Mouse (Mus musculus): ENCODE results near the gene Fn3k. TPM values are rescaled to one million over a fixed set of nuclear protein-coding genes. Genes with fewer than 3 reads are reported as not detected.
A peak's percentile ranks its signal among the peaks of the same experiment; 100 is the strongest.

The Fn3k gene
- polyA plus RNA-seq (2016; fragmentation: Nextera tagmentation; extraction: Ambion mirVana): 0.94 and 1.3 TPM in 2 replicates

DNA sequence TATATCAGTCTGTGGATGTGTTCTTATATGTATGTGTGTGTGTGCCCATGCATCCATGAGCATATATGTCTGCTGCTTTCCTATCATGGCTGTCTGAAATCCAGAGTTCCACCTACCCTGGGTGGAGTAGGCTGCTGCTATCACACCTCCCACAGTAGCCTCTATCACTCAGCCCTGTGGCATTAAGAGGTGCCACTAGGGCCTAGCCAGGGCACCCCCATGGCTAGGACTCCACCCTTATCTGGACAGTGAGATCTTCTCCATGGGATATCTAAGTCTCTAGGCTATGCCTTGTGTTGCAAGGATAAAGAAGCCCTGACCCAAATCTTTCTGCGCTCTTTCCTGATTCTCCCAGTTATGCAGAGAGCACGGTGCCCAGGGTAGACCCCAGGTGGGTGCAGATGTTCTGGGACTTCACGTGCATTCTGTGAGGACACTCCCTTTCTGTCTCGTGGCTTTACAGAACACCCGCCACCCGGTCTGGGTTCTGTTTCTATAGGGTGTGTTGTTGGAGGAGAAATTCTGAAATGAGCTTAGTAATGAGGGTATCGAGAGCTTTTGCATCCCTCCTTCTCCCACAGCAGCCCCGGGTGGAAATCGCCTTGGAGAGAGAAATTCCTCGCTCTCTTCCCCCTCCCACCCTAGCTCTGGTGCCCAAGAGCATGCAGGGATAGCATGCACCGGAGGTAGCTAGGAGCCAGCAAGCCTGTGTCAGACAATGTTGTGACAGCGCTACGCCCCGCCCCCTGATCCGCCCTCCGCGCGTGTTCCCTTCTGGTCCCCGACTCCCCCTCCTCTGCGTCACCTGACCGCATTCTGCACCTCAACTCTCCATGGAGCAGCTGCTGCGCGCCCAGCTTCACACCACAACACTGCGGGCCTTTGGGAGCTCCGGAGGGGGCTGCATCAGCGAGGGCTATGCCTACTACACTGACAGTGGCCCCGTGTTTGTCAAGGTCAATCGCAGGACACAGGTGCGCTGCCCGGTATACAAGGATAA lies at the start of gene Fn3k:
Gene Fn3k, plus strand, starts transcription at position 758 of the 1,000 bp plus-strand sequence.
- WGBS: 11% methylated on average over 30 of the region's 30 CpGs
- Histone ChIP-seq H3K36me3 (peaks cover 9% of the 10 kb centered on the region), H3K27me3 (ENCODE audit: low read depth, poor library complexity, severe bottlenecking) (peaks cover 8% of the 10 kb centered on the region; the same call in 1 of the 2 replicates), H3K27ac (replicated peaks) (peak within 1 kb of the TSS; percentile 14; the same call in 1 of the 2 replicates), H3K9me3 (replicated peaks) (no peaks in the 10 kb centered on the region), H3K4me1 (peaks cover 26% of the 10 kb centered on the region), H3K4me3 (peak within 1 kb of the TSS; percentile 53)
- DNase-seq (ENCODE audit: low spot score): peak; percentile 76

DNA sequence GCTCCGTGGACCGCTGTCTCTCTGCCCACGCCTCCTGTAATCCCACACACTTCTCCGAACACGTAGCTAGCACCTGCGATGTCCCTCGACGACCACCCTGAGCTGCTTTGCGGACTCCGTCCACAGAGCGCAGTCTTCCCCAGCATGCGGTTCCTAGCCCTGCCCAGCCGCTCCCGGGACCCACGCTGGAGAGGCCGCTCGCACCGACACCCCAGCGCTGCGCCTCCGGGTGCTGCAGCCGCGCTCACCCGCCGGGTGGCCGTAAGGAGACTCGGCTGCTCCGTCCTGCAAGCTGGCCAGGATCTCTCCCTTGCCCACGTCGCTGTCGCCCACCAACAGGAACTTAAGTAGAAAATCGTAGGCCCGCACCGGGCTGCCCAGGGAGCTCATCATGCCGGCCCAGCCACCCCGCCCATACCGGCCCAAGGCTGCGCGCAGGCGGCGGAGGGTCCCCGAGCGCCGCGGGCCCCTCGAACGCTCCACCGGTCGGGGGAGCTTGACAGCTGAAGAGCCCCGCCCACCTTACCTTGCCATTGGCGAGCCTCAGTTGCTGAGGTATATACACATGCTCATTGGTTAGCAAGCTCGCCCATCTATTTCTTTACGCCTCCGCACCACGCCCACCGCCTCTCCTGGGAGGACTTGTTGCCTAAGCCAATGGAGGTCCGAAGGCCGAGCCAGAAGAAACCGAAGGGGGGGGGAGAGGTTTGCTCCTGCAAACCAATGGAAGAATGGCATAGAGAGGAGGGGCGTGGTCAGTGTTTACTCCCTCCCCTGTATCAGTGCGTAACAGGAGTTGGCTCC lies 46.8 kb upstream of the Fn3k start, which contains the start of gene Rab40b:
Gene Rab40b, minus strand, starts transcription at position 502 of the 804 bp plus-strand sequence.
- H3K27me3 ChIP-seq (ENCODE audit: low read depth, poor library complexity, severe bottlenecking): peaks cover 24% of the 10 kb centered on the region
- peaks cover 21% of the 10 kb centered on the region for H3K4me1 ChIP-seq
- H3K27ac ChIP-seq (replicated peaks): peak within 1 kb of the TSS; percentile 68
- peak within 1 kb of the TSS; percentile 75 for H3K4me3 ChIP-seq
- peak; percentile 95 for DNase-seq (ENCODE audit: low spot score)
- H3K9me3 ChIP-seq (replicated peaks): no peaks in the 10 kb centered on the region
- 1% methylated on average over 61 of the region's 61 CpGs for WGBS
- no peaks in the 10 kb centered on the region for H3K36me3 ChIP-seq

DNA sequence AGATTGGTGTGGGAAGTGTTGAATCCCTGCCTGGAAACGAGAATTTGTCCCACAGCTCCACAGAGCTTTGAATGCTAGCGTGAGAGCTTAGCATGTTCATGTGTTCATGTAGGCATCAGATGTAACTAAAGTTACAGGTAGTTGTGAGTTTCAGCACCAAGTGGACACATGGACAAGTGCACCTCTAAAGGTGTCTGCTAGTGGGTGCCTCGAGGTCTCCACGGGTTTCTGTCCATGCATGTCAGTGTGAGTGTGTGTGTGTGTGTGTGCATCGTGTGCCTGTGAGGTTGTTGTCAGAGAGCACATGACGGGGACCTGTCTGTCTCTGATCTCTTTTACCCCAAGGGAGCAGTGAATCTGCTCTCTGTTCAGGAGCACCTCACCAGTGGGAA lies 46.2 kb upstream of the Fn3k start:
- H3K27ac ChIP-seq (replicated peaks): no peak overlapping the region
- H3K36me3 ChIP-seq: no peaks in the 10 kb centered on the region
- peaks cover 24% of the 10 kb centered on the region for H3K27me3 ChIP-seq (ENCODE audit: low read depth, poor library complexity, severe bottlenecking)
- H3K4me3 ChIP-seq: peak overlapping the region; percentile 75
- WGBS: 16% methylated on average over 6 of the region's 6 CpGs
- no peak for DNase-seq (ENCODE audit: low spot score)
- H3K9me3 ChIP-seq (replicated peaks): no peaks in the 10 kb centered on the region
- peaks cover 21% of the 10 kb centered on the region for H3K4me1 ChIP-seq

DNA sequence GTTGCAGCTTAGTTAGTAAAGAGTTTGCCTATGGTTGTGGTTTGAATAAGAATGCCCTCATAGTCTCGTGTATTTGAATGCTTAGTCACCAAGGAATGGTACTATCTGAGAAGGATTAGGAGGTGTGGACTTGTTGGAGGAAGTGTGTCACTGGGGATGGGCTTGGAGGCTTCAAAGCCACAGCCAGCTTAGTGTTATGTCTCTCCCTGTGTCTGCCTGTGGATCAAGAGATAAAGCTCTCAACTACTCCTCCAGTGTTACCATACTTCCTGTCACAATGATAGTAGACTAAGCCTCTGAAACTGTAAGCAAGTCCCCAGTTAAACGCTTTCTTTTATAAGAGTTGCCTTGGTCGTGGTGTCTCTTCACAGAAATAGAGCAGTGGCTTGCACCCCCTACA lies 43.9 kb upstream of the Fn3k start:
- 73% methylated on average over 3 of the region's 3 CpGs for WGBS
- DNase-seq (ENCODE audit: low spot score): no peak
- H3K27me3 ChIP-seq (ENCODE audit: low read depth, poor library complexity, severe bottlenecking): peaks cover 24% of the 10 kb centered on the region
- H3K9me3 ChIP-seq (replicated peaks): no peaks in the 10 kb centered on the region
- no peak overlapping the region for H3K27ac ChIP-seq (replicated peaks)
- no peak overlapping the region for H3K4me3 ChIP-seq
- H3K4me1 ChIP-seq: peaks cover 21% of the 10 kb centered on the region
- no peaks in the 10 kb centered on the region for H3K36me3 ChIP-seq

DNA sequence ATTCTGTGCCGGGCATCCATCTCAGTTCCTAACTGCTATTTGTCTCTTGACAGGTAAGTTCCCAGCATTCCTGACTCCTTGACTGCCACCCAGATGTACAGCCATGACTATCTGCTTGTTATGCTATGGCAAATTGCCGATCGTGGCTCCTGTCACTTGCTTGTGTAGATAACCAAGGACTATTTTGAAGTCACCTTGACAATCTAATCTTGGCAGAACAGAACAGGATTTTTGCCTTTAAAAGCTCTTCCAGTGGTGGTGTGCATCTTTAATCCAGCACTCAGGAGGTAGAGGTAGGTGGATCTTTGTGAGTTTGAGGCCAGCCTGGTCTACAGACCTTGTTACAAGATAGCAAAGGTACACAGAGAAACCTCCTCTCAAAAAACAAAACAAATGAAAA lies 42.3 kb upstream of the Fn3k start:
- 91% methylated on average over 3 of the region's 3 CpGs for WGBS
- peaks cover 8% of the 10 kb centered on the region for H3K27me3 ChIP-seq (ENCODE audit: low read depth, poor library complexity, severe bottlenecking)
- DNase-seq (ENCODE audit: low spot score): no peak
- H3K4me1 ChIP-seq: peaks cover 14% of the 10 kb centered on the region
- no peaks in the 10 kb centered on the region for H3K9me3 ChIP-seq (replicated peaks)
- H3K27ac ChIP-seq (replicated peaks): no peak overlapping the region
- no peak overlapping the region for H3K4me3 ChIP-seq
- H3K36me3 ChIP-seq: no peaks in the 10 kb centered on the region

DNA sequence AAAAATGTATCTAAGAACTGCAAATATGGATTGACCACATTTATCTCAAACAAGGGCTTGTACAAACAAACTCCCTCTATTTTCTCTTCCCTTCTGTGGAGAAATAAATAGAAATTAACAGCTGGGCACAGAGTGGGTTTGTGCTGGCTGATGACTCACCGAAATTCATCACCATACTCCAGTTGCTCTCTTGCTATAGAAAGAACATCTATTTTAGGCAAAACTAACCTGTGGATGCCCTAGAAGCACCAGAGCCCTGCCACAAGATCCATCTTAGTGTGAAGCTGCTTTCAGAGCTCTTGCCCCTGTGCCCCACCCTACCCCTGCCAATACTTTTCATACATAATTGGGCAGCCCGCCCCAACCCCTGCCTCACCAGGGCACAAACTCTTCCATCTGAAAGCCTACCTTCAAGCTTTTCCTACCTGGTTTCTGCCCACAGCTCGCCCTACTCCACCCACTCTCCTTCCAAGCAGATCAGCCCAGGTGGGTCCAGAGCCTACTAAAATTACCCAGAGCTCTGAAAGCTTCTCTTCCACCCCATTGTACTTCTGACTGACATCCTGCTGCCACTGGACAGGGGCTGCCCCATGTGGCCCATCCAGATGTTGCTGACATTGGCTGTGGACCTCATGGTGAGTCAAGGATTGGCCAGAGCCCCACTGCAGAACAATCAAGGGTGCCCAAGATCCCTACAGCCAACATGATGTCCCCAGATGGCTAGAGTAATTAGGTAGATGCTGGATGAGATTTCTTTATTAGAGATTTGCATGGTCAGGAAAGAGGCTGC lies 27.2 kb upstream of the Fn3k start:
- whole genome bisulfite sequencing: 82% methylated on average over 3 of the region's 3 CpGs
- no peaks in the 10 kb centered on the region for H3K4me1 ChIP-seq
- H3K36me3 ChIP-seq: no peaks in the 10 kb centered on the region
- H3K27me3 ChIP-seq (ENCODE audit: low read depth, poor library complexity, severe bottlenecking): no peaks in the 10 kb centered on the region
- no peak overlapping the region for H3K4me3 ChIP-seq
- DNase-seq (ENCODE audit: low spot score): no peak
- H3K9me3 ChIP-seq (replicated peaks): no peaks in the 10 kb centered on the region
- H3K27ac ChIP-seq (replicated peaks): no peak overlapping the region

DNA sequence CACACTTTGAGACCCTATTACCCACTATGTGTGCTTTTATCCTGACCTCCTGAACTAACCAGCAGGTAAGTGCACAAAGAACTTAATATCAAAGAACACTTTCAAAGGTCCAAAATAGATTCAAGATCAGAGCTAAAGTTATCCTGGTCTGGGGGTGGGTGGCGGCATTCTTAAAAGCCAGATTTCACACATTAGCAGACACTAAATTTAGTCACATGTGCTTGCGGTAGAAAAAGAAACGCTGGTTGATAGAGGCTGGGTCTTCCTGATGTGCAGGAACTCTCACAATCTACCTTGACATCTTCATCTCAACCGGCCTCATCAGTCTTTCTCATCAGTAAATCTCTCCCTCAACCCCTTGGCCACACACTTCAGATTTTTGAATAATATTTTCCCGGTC lies 20.0 kb upstream of the Fn3k start:
- Histone ChIP-seq H3K4me1 (no peaks in the 10 kb centered on the region), H3K36me3 (no peaks in the 10 kb centered on the region), H3K4me3 (no peak overlapping the region), H3K27ac (replicated peaks) (no peak overlapping the region), H3K9me3 (replicated peaks) (no peaks in the 10 kb centered on the region), H3K27me3 (ENCODE audit: low read depth, poor library complexity, severe bottlenecking) (no peaks in the 10 kb centered on the region)
- WGBS: 86% methylated on average over 5 of the region's 5 CpGs
- no peak for DNase-seq (ENCODE audit: low spot score)

DNA sequence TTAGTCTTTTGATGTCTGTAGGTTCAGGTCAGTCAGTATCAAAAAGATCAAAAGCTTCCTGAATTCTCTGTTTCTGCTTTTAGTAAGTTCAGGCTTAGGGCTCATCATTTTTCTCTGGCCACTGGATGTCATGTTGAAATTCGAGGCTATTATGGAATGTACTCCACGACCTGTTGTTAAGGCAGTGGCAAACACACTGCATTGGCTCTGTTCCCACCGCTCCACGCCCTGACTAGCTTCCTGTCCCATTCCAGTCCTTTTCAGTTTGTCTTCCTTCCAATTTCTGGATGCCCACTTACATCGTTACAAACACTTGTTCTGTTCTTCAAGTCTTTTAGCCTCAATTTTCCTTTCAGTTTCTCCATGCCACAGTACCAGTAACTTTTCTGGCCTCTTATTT lies 19.4 kb upstream of the Fn3k start:
- no peak overlapping the region for H3K4me3 ChIP-seq
- peaks cover under 1% of the 10 kb centered on the region for H3K4me1 ChIP-seq
- no peaks in the 10 kb centered on the region for H3K36me3 ChIP-seq
- H3K27me3 ChIP-seq (ENCODE audit: low read depth, poor library complexity, severe bottlenecking): no peaks in the 10 kb centered on the region
- H3K9me3 ChIP-seq (replicated peaks): no peaks in the 10 kb centered on the region
- WGBS: 87% methylated on average over 5 of the region's 5 CpGs
- DNase-seq (ENCODE audit: low spot score): no peak
- no peak overlapping the region for H3K27ac ChIP-seq (replicated peaks)

DNA sequence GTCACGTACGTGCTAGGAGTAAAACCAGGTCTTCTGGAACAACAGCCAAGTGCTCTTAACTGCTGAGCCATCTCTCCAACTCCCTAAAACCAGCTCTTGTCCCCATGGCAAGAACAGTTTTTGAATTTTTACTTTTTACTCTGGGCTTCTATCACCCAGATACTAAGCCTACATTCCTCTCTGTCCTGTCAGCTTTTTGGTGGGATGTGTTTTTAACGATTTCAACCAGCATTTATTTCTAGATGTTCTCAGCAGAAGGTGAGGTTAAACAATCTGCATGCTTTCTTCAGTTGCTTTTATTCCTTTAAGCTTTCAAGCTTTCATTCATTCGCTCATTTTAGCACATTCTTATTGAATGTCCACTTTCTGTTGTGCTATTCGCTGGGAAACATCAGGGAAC lies 16.7 kb upstream of the Fn3k start:
- WGBS: 90% methylated on average over 5 of the region's 5 CpGs
- H3K4me1 ChIP-seq: peaks cover 22% of the 10 kb centered on the region
- H3K36me3 ChIP-seq: no peaks in the 10 kb centered on the region
- no peak overlapping the region for H3K27ac ChIP-seq (replicated peaks)
- no peaks in the 10 kb centered on the region for H3K27me3 ChIP-seq (ENCODE audit: low read depth, poor library complexity, severe bottlenecking)
- no peak for DNase-seq (ENCODE audit: low spot score)
- H3K9me3 ChIP-seq (replicated peaks): no peaks in the 10 kb centered on the region
- no peak overlapping the region for H3K4me3 ChIP-seq

DNA sequence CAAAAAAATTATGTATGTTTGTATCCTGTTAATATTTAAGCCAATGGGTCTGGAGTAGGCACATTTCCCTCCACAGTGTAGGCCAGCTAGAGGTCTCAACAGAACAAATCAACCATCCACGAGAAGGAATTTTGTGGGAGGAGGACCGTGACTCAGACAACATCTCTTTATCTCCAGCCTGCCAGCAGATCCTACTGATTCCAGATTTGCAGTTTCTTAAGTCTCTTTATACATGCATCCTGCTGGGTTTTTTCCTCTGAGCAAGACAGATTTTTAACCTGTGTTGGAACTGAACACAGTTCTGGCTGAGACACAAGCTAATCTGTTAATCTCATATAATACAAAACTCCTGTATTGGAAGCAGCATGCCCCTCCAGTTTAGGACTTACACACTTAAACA lies 15.8 kb upstream of the Fn3k start:
- Histone ChIP-seq H3K27ac (replicated peaks) (no peak overlapping the region), H3K4me1 (peaks cover 22% of the 10 kb centered on the region), H3K36me3 (no peaks in the 10 kb centered on the region), H3K9me3 (replicated peaks) (no peaks in the 10 kb centered on the region), H3K27me3 (ENCODE audit: low read depth, poor library complexity, severe bottlenecking) (no peaks in the 10 kb centered on the region), H3K4me3 (no peak overlapping the region)
- 57% methylated on average over 2 of the region's 2 CpGs for WGBS
- no peak for DNase-seq (ENCODE audit: low spot score)

DNA sequence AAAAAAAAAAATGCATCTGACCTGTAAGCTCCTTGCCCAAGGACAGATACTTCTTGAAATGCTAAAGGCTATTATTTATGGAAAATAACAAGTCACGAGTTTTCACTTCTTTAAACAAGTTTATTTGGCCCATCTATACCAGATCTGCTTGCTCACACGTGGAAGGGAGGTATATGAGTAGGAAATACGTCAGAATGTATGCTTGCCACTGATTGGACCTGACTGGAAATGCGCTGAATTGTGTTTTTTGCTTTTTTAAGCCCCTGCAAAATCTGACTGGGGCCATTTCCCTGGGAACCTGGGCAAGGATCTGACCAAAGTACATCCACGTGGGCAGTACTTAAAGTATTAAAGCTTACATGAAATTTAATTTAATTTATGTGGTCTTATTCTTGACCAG lies 14.3 kb upstream of the Fn3k start:
- Histone ChIP-seq H3K4me3 (peak overlapping the region; percentile 83), H3K27ac (replicated peaks) (no peak overlapping the region), H3K4me1 (peaks cover 22% of the 10 kb centered on the region), H3K9me3 (replicated peaks) (no peaks in the 10 kb centered on the region), H3K36me3 (no peaks in the 10 kb centered on the region), H3K27me3 (ENCODE audit: low read depth, poor library complexity, severe bottlenecking) (no peaks in the 10 kb centered on the region)
- WGBS: 53% methylated on average over 5 of the region's 5 CpGs
- no peak for DNase-seq (ENCODE audit: low spot score)

Data from midbrain, embryonic 10.5 days (tissue).